Mouse (Mus musculus) T-helper 2 cell (primary cell): ENCODE data around the gene Lrrc73.

Experiments
- in situ Hi-C: fragments of 300-600 bp; cut with MboI, MseI; formaldehyde crosslinking; loops from one replicate; pipeline ENCODE4 v1.15.1; 2025; ENCODE audit warnings: high pct_unique_total_duplicates

The Lrrc73 gene

GRCm38 (mm10) chr17:46258279-46259053 is 5.1 kb downstream of the Lrrc73 start:
- in situ Hi-C loops, result no loop called here

GRCm38 (mm10) chr17:46259675-46260074 is 6.3 kb downstream of the Lrrc73 start:
- in situ Hi-C loops, result no loop called here

- in situ Hi-C loops, result no loop called here
These were observed 8.9 kb downstream of the Lrrc73 start for GRCm38 (mm10) chr17:46262201-46262694.

- in situ Hi-C loops, result loop anchor here (5.0 kb wide), 1 partner anchor 67 kb away; no protein-coding TSS in a partner anchor
These were observed 12.2 kb downstream of the Lrrc73 start for GRCm38 (mm10) chr17:46265502-46265901.

GRCm38 (mm10) chr17:46265918-46266618 is 12.7 kb downstream of the Lrrc73 start:
- in situ Hi-C loops, result loop anchor here (5.0 kb wide), 1 partner anchor 66 kb away; no protein-coding TSS in a partner anchor

GRCm38 (mm10) chr17:46266986-46267385 is 13.7 kb downstream of the Lrrc73 start:
- in situ Hi-C loops, result loop anchor here (5.0 kb wide), 1 partner anchor 65 kb away; no protein-coding TSS in a partner anchor

GRCm38 (mm10) chr17:46267511-46267910 is 14.2 kb downstream of the Lrrc73 start:
- in situ Hi-C loops, result loop anchor here (5.0 kb wide), 1 partner anchor 65 kb away; no protein-coding TSS in a partner anchor

- in situ Hi-C loops, result loop anchor here (5.0 kb wide), 1 partner anchor 64 kb away; no protein-coding TSS in a partner anchor
These were observed 14.8 kb downstream of the Lrrc73 start for GRCm38 (mm10) chr17:46268026-46268720.

GRCm38 (mm10) chr17:46269771-46270534 is 16.6 kb downstream of the Lrrc73 start:
- in situ Hi-C loops, result loop anchor here (5.0 kb wide), 1 partner anchor 62 kb away; no protein-coding TSS in a partner anchor

GRCm38 (mm10) chr17:46272058-46272457 is 18.7 kb downstream of the Lrrc73 start:
- in situ Hi-C loops, result no loop called here

GRCm38 (mm10) chr17:46272675-46273074 is 19.3 kb downstream of the Lrrc73 start:
- in situ Hi-C loops, result no loop called here

- in situ Hi-C loops, result no loop called here
These were observed 20.5 kb downstream of the Lrrc73 start for GRCm38 (mm10) chr17:46273803-46274236.

GRCm38 (mm10) chr17:46274465-46274864 is 21.1 kb downstream of the Lrrc73 start:
- in situ Hi-C loops, result no loop called here

GRCm38 (mm10) chr17:46275034-46275433 is 21.7 kb downstream of the Lrrc73 start:
- in situ Hi-C loops, result loop anchor here (5.0 kb wide), 1 partner anchor 102 kb away; no protein-coding TSS in a partner anchor

- in situ Hi-C loops, result loop anchor here (5.0 kb wide), 1 partner anchor 102 kb away; no protein-coding TSS in a partner anchor
These were observed 22.2 kb downstream of the Lrrc73 start for GRCm38 (mm10) chr17:46275506-46275905.

- in situ Hi-C loops, result loop anchor here (5.0 kb wide), 1 partner anchor 100 kb away; no protein-coding TSS in a partner anchor
These were observed 24.3 kb downstream of the Lrrc73 start for GRCm38 (mm10) chr17:46277586-46277985.

- in situ Hi-C loops, result loop anchor here (5.0 kb wide), 1 partner anchor 99 kb away; no protein-coding TSS in a partner anchor
These were observed 24.9 kb downstream of the Lrrc73 start for GRCm38 (mm10) chr17:46278011-46278765.

- in situ Hi-C loops, result no loop called here
These were observed 29.3 kb downstream of the Lrrc73 start, which contains the start of gene Tjap1 for GRCm38 (mm10) chr17:46282483-46283123. Gene Tjap1 (minus strand): TSS chr17:46283026.

- in situ Hi-C loops, result no loop called here
These were observed 29.8 kb downstream of the Lrrc73 start for GRCm38 (mm10) chr17:46283140-46283539.
